Mouse (Mus musculus): ENCODE data around the gene Myh7b.
"Not testable (repeated sequence)": the region's sequence is repeated elsewhere in the genome, so short reads cannot be mapped to it uniquely, and the experiment has no call there.

Gene Myh7b

GRCm38 (mm10) chr2:155603707-155604106, 7.3 kb upstream of the Myh7b start:
- DNase-seq (ENCODE audit: low read depth, low spot score), result no peak

GRCm38 (mm10) chr2:155604560-155605235, 6.3 kb upstream of the Myh7b start:
- no peak for DNase-seq (ENCODE audit: low read depth, low spot score)

DNA sequence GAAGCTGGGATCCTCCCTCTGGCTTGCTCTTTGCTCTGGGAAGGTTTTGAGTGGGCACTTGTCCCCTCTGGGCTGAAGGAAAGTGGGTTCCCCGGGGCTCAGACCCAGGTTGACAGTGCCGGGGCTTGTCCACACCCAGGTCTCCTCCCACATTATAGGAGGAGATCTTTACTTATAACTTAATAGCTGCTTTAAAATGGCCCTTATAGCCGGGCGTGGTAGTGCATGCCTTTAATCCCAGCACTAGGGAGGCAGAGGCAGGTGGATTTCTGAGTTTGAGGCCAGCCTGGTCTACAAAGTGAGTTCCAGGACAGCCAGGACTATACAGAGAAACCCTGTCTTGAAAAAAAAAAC, 5.8 kb upstream of the Myh7b start:
- DNase-seq (ENCODE audit: low read depth, low spot score), result not testable (repeated sequence)

- DNase-seq (ENCODE audit: low read depth, low spot score), result no peak
Observed at GRCm38 (mm10) chr2:155606360-155606759, 4.7 kb upstream of the Myh7b start.

DNA sequence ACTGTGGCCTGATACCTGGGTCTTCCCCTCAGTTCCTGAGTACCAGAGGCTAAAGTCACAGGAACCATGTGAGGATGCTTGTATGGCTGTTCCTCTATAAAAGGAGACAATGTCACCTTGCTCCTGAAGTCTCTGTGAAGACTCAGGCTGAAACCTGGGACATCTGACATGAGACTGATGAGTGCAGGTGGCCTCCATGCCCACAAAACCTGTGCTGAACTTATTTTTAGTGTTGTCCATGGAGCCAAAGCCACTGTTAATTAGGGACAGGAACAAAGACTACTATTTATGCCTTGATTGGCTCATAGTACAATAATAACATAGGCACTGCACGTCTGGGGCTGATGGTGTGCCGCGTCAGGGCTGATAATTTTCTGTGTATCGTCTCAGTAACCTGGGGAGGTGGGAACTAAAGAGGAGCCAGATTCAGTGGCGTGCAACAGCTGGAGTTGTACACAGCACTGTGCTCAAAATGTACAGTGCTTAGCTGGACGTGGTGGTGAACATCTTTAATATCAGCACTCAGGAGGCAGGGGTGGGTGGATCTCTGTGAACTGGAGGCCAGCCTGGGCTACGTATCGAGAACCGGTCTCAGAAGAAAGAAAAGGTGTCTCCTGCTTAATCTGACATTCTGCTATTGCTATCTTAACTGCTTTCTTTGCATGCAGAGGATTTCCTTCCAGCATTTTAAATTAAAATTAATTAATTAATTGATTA, 980 bp downstream of the Myh7b start:
- DNase-seq (ENCODE audit: low read depth, low spot score), result no peak

GRCm38 (mm10) chr2:155613326-155613755, 2.3 kb downstream of the Myh7b start:
- peak; percentile 64 for DNase-seq (ENCODE audit: low read depth, low spot score)

- no peak for DNase-seq (ENCODE audit: low read depth, low spot score)
Observed at GRCm38 (mm10) chr2:155613953-155614352, 2.9 kb downstream of the Myh7b start.

DNA sequence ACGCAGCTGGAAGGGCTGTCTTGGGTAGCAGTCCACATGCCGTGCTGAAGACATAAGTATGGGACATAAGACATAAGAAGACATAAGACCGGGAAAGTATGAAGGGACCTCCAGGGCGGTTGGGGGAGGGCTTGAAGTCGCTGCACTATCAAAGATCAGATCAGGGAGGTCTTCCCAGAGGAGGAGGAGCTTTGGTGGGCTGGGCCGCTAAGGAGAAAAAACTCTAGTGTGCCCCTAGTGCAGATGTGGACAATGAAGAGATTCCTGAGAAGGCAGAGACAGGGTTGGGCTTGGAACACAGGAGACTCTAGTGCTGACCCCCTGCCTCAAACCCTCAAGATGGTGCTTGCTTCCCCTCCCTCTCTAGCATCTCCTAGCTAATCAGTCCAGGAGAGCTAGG, 6.0 kb downstream of the Myh7b start:
- no peak for DNase-seq (ENCODE audit: low read depth, low spot score)

DNA sequence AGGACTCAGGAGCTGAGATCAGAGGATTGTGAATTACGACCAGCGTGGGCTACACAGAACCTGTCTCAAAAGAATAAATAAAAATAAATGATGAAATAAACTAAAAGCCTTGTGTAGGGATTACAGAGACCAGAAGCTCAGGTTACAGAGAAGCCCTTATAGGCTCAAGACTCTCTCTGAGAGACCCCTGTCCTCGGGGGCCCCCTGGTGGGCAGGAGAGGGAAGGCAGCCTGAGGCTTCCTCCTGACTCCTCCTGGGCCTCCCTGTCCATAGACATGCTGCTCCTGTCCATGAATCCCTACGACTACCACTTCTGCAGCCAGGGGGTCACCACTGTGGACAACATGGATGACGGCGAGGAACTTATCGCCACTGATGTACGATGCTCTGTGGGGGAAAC, 8.8 kb downstream of the Myh7b start:
- peak; percentile 82 for DNase-seq (ENCODE audit: low read depth, low spot score)

- DNase-seq (ENCODE audit: low read depth, low spot score), result no peak
Observed at GRCm38 (mm10) chr2:155622606-155623005, 11.6 kb downstream of the Myh7b start.

DNA sequence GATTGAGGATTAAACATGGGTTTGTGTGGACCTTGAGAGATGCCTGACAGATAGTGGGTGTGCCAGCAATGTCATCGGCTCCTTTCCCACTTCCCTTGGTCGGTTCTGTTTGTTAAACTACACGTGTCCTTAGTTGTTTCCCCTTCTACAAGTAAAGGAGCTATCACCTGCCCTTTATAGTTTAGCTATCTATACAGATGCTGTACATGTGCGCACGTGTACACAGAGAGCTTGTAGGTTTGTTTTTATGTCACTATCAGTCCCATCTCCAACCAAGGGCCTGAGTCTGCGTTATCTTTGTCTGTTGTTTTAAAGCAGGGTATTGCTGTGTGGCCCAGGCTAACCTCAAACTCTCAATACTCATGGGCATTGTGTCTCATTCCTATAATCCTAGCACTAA, 13.0 kb downstream of the Myh7b start:
- DNase-seq (ENCODE audit: low read depth, low spot score), result no peak

DNA sequence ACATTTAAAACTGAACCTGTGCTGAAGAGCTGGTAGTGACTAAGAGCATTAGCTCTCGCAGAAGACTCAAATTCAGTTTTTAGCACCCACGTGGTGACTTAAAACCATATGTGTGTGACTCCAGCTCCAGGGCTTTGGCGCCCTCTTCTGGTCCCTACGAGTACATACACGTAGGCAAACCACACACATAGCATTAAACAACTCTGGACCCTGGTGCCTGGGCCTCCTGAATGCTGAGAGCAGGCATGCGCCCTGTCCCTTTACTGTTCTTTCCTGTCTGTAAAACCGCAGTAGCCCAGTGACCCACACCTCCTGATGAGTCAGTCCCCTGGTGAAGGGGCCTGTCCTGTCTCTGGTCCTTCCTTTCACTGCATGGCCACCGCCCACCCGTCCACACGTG, 13.7 kb downstream of the Myh7b start:
- peak; percentile 72 for DNase-seq (ENCODE audit: low read depth, low spot score)

GRCm38 (mm10) chr2:155626277-155626676, 15.3 kb downstream of the Myh7b start:
- DNase-seq (ENCODE audit: low read depth, low spot score), result no peak

DNA sequence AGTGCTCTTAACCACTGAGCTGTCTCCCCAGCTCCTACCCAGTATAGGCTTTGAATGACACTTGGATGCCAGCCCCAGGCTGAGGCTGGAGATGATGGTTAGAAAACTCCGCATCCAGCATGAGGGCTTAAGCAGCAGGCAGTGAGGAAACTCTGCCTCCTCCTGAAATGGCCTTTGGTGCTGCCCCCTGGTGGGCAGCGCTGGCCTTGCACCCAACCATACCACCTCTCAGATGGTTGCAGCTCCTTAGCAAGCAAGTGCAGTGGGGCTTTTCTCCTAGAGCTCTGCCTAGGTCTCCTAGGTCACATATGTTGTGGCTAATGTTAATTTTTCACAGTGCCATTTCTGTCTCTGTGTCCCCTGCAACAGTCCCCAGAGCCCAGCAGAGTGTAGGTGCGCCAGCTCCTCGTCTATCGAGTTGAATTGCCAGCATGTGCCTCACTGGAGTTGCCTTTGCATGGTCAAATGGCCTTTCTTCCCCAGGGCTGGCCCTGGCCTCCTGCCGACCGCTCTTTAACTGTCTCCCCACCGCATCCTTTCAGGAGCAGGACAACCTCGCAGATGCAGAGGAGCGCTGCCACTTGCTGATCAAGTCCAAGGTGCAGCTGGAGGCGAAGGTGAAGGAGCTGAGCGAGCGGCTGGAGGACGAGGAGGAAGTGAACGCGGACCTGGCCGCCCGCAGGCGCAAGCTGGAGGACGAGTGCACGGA, 16.2 kb downstream of the Myh7b start:
- peak; percentile 88 for DNase-seq (ENCODE audit: low read depth, low spot score)

DNA sequence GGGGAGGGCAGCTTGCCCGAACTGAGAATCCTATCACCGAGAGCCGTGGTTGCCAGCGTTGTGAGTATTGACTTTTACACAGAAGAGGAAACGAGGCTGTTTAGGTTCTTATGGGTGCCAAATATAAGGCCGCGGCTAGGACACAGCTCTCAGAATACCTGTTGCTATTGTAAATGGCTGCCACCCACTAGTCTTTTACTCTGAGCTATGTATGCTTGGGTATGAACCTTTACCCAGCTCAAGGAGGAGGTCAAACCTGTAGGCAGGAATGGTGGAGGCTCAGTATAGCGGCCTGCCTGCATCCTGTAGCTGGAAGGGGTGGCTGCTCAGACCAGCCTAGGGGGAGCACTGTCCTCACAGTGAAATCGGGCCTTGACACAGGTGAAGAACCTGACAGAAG, 17.1 kb downstream of the Myh7b start:
- no peak for DNase-seq (ENCODE audit: low read depth, low spot score)

GRCm38 (mm10) chr2:155628519-155628918, 17.5 kb downstream of the Myh7b start:
- no peak for DNase-seq (ENCODE audit: low read depth, low spot score)

GRCm38 (mm10) chr2:155629231-155629661, 18.2 kb downstream of the Myh7b start:
- DNase-seq (ENCODE audit: low read depth, low spot score), result peak; percentile 69

GRCm38 (mm10) chr2:155630153-155630552, 19.1 kb downstream of the Myh7b start:
- DNase-seq (ENCODE audit: low read depth, low spot score), result no peak

- DNase-seq (ENCODE audit: low read depth, low spot score), result peak; percentile 56
Observed at GRCm38 (mm10) chr2:155630590-155631416, 19.8 kb downstream of the Myh7b start.

- DNase-seq (ENCODE audit: low read depth, low spot score), result no peak
Observed at GRCm38 (mm10) chr2:155632138-155632936, 21.3 kb downstream of the Myh7b start.

- DNase-seq (ENCODE audit: low read depth, low spot score), result no peak
Observed at GRCm38 (mm10) chr2:155633121-155633520, 22.1 kb downstream of the Myh7b start.

All from mesoderm, embryonic 11.5 days (tissue).